Mouse (Mus musculus): ENCODE measurements around the gene 1700088E04Rik.

Gene 1700088E04Rik

DNA sequence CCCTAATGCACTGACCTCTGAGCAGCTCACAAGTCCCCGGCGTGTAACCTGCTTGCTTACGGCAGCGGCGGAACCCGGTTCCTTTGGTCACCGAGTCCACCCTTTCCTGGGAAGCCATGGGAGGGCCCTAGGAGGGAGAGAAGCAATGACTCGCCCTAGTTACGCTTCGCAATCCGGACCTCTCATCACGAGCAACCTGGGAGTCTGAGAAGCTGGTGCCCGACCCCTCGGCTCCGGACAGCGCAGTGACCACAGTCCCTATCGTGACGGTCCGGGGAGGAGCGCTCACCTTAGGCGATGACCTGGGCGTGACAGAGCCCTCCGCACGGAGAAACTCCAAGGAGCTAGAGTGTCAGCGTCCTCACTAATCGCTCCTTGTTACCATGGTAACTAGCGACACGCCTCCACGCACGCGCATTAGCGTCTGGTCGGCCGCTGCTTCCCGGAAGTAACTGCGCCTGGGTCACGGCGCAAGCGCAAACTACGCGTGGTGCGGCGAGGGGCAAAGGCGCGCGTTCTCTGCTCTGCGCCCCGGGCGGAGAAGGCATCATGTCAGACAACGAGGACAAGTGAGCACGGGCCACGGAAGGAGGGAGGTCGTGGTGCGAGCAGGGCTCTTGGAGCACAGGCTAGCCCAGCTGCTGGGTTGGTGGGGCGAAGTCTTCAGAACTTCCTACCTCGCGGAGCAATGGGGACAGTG is at the start of gene 1700088E04Rik, which contains the start of gene Polr2f:
TSS of gene 1700088E04Rik (minus strand) at position 388 of the 700 bp plus-strand sequence.
TSS of gene Polr2f (plus strand) at position 144 of the 700 bp plus-strand sequence.
- in situ Hi-C loops (cut with MboI, MseI) = no loop called here

- in situ Hi-C loops (cut with MboI, MseI) = no loop called here
Measured at GRCm38 (mm10) chr15:79187819-79188218, 46.8 kb upstream of the 1700088E04Rik start.

- in situ Hi-C loops (cut with MboI, MseI) = no loop called here
Measured at GRCm38 (mm10) chr15:79185213-79185612, 44.2 kb upstream of the 1700088E04Rik start.

DNA sequence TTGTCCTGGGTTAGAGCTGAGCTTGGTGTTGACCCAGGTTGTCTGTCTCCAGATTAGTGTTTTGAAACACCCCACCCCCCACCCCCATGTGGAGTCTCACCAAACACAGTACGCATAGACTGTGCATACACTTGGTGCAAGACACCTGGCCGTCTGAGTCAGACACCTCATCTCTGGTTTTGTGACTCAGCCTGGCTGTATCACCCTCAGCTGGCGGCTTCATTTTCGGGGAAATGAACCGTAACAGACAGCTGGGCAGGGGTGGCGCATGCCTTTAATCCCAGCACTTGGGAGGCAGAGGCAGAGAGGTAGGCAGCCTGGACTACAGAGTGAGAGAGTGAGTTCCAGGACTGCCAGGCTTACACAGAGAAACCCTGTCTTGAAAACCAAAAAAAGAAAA is 35.9 kb upstream of the 1700088E04Rik start:
- in situ Hi-C loops (cut with MboI, MseI) = no loop called here

DNA sequence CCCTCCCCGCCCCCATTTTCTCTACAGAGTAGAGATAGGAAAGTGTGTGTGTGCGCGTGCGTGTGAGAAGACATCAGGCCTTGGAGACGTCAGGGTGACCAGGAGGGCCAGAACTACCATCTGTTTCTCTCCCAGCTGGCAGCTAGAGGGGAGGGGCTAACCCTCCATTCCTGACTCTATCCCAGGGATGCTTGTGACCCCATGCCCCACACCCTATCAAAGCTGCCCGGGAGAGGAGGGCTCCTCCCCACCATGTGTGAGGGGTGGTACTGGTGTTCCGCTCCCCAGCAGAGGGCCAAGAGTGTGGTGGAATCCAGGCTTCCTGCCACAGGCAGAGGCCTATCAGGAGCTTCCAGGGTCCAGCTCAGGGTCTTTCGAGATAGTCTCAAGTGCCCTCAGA is 25.7 kb upstream of the 1700088E04Rik start:
- in situ Hi-C loops (cut with MboI, MseI) = no loop called here

GRCm38 (mm10) chr15:79165140-79165539 is 24.1 kb upstream of the 1700088E04Rik start, which contains the start of gene Sox10:
TSS of gene Sox10 (minus strand) at chr15:79165240.
- in situ Hi-C loops (cut with MboI, MseI) = no loop called here

DNA sequence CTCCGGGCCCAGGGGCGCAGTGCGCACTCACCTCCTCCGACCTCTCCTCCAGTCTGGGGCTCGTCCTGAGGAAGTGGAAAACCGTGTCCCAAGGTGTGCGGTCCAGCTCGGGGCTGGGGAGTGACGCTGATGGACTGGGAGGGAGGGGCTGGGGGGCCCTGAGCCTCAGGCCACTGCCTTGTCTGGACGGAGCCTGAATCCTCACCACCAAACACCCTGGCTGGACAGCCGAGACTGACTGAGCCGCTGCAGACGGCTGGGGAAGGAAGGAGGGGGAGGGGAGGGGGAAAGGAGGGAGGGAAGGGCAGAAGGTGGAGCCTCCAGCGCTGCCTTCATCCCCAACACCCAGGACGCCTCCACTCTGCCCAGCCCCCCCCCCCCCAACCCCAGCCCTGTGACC is 23.2 kb upstream of the 1700088E04Rik start:
- in situ Hi-C loops (cut with MboI, MseI) = no loop called here

- in situ Hi-C loops (cut with MboI, MseI) = no loop called here
Measured at GRCm38 (mm10) chr15:79162822-79163221, 21.8 kb upstream of the 1700088E04Rik start.

- in situ Hi-C loops (cut with MboI, MseI) = no loop called here
Measured at GRCm38 (mm10) chr15:79162301-79162700, 21.2 kb upstream of the 1700088E04Rik start.

- in situ Hi-C loops (cut with MboI, MseI) = no loop called here
Measured at GRCm38 (mm10) chr15:79155572-79155971, 14.5 kb upstream of the 1700088E04Rik start.

DNA sequence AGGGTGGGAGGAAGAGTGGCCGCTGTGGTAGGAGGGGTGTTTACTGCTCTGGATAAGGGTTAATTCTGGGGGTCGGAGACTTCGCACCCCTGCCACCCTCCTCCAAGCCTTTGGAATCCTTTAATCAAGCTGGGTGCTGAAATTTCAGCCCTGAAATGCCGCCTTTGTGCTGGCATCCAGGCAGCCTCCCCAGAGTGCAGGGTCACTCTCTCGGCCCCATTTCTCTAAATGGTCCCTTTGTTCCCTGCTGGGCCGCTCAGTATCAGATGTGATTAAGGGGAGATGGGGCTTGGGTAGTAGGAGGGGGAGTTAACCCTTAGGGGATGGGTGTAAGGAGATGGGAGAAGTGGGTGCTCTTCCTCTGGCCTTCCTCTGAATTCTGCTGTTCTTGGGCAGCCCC is 11.7 kb upstream of the 1700088E04Rik start:
- in situ Hi-C loops (cut with MboI, MseI) = no loop called here

- in situ Hi-C loops (cut with MboI, MseI) = no loop called here
Measured at GRCm38 (mm10) chr15:79151881-79152280, 10.8 kb upstream of the 1700088E04Rik start.

- in situ Hi-C loops (cut with MboI, MseI) = no loop called here
Measured at GRCm38 (mm10) chr15:79148533-79148932, 7.5 kb upstream of the 1700088E04Rik start.

- in situ Hi-C loops (cut with MboI, MseI) = no loop called here
Measured at GRCm38 (mm10) chr15:79145522-79145921, 4.5 kb upstream of the 1700088E04Rik start.

- in situ Hi-C loops (cut with MboI, MseI) = no loop called here
Measured at GRCm38 (mm10) chr15:79144021-79144420, 3.0 kb upstream of the 1700088E04Rik start.

GRCm38 (mm10) chr15:79143316-79143715 is 2.3 kb upstream of the 1700088E04Rik start:
- in situ Hi-C loops (cut with MboI, MseI) = no loop called here

GRCm38 (mm10) chr15:79141566-79141917 is 489 bp upstream of the 1700088E04Rik start:
- in situ Hi-C loops (cut with MboI, MseI) = no loop called here

DNA sequence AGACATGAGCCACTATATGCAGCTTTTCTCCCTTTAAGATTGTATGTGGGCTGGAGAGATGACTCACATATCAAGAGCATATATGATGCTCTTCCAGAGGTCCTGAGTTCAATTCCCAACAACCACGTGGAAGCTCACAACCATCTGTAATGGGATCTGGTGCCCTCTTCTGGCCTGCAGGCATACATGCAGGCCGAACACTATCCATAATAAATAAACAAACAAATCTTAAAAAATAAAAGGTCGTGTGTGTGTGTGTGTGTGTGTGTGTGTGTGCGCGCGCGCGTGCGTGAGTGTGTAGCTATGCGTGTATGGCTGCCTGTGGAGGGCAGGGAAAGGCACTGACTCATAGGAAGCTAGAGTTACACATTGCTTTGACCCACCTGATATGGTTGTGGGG is 1.4 kb downstream of the 1700088E04Rik start:
- in situ Hi-C loops (cut with MboI, MseI) = no loop called here

- in situ Hi-C loops (cut with MboI, MseI) = no loop called here
Measured at GRCm38 (mm10) chr15:79135783-79136575, 5.1 kb downstream of the 1700088E04Rik start.

DNA sequence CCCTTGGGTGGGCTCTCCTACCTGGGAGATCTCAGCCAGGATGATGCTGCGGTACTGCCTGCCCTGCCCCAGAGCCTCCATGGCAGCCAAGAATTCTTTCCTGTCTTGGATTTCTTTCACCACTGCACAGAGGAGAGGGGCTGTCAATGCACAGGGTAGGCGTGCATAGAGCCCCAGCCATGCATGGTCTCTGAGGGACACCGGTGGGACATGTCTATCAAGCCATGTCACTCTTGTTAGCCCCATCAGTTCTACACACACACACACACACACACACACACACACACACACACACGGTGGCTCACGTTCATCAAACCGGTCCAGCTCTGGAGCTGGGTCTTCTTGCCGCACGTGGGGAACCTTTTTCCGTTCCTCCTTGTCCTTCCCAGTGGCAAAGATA is 5.7 kb downstream of the 1700088E04Rik start:
- in situ Hi-C loops (cut with MboI, MseI) = no loop called here

DNA sequence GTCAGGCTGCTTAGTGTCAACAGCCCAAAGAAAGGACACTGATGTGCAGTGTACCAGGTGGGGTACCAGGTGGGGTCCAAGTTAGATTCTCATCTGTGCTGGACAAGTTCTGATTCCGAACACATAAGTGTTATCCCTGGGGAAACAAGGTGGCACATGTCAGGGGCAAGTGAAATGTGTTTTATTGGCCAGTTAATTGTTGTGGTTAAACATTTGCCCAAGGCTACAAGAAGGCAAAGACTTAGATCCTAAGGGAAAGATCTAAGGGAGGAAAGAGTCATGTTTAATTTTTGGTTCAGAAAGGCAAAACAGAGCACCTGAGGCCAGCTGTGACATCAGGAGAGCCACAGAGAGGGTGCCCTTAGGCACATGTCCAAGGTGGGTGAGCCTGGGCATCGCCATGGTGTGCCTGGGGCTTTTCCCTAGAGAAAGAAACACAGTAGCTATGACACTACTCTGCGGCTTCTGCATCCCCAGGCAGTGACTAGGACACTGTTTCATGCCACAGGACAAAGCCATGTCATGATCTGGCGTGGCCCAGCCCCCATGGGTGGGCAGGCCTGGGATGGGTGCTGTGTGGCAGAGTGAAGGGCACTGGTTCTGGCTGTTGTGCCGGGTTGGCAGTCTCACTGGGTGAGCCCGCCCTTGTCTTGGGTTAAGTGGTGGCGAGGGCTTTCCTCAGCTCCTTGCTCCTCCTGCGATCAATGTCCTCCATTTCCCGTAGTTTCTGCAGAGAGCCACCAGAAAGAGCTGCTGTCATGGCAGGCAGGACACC is 6.4 kb downstream of the 1700088E04Rik start:
- in situ Hi-C loops (cut with MboI, MseI) = no loop called here

- in situ Hi-C loops (cut with MboI, MseI) = no loop called here
Measured at GRCm38 (mm10) chr15:79133191-79133661, 7.8 kb downstream of the 1700088E04Rik start.

Data from T-helper 1 cell (primary cell).